ENCODE assay signal across 8 mouse cellular contexts in genomic region chr12:108162036-108162435, GRCm38 (mm10). TPM values are rescaled to one million over a fixed set of nuclear protein-coding genes. Genes with fewer than 3 reads are reported as not detected.
A peak's percentile ranks its signal among the peaks of the same experiment; 100 is the strongest.
DNase-seq lines count a peak whose midpoint lies in the region; TF ChIP-seq lines count a peak whose summit lies in the region.
"Had no signal": no experiment of that assay in that cellular context is flagged by ENCODE, and none has a peak within 500 bp of the region (broad histone marks: within the 10 kb centered on the region; RNA-seq: fewer than 3 reads in every experiment).

No protein-coding gene starts in this region.

- peak; percentile 49 for TF ChIP-seq RAD21 in CH12.LX (IDR thresholded peaks at IDR 0.05; ENCODE audit: low read depth, low read length)
- TF ChIP-seq RAD21 in MEL (IDR thresholded peaks at IDR 0.05; ENCODE audit: low read depth, low read length) = peak; percentile 34

- H3K4me1 ChIP-seq in CH12.LX (ENCODE audit: control insufficient read depth in 1 of 2, insufficient read depth in 2 of 2) (peaks cover 7 to 20% of the 10 kb centered on the region in 2 experiments; a peak in 3 of 4 replicates), MEL (ENCODE audit: control insufficient read depth in 1 of 2, insufficient read depth in 2 of 2, low read length in 2 of 2) (no peaks in the 10 kb centered on the region)

- H3K79me2 ChIP-seq in CH12.LX (replicated peaks; ENCODE audit: control insufficient read depth, extremely low read depth, insufficient read depth, poor library complexity, severe bottlenecking) = peaks cover 8% of the 10 kb centered on the region; the same call in 1 of the 2 replicates
- peaks cover 5% of the 10 kb centered on the region; the same call in 1 of the 2 replicates for H3K79me2 ChIP-seq in MEL (ENCODE audit: control insufficient read depth, insufficient read depth, low read length, poor library complexity)

- H3K27ac ChIP-seq in CH12.LX (ENCODE audit: insufficient read depth, low read depth) = no peak overlapping the region
- no peak overlapping the region for H3K27ac ChIP-seq in MEL (ENCODE audit: control insufficient read depth, low read depth, low read length)

- H3K36me3 ChIP-seq in CH12.LX (replicated peaks in 1 of 2; ENCODE audit: control insufficient read depth in 1 of 2, insufficient read depth in 1 of 2, low read length in 1 of 2) (peaks cover 48 to 72% of the 10 kb centered on the region in 2 experiments), MEL (ENCODE audit: control insufficient read depth in 1 of 2, insufficient read depth in 2 of 2, low read length in 2 of 2) (peaks cover 0 to 12% of the 10 kb centered on the region in 2 experiments; a peak in 2 of 4 replicates)

- H3K9ac ChIP-seq in CH12.LX (ENCODE audit: insufficient read depth, low read depth) (no peak overlapping the region), MEL (ENCODE audit: control insufficient read depth, low read depth, low read length, poor library complexity, severe bottlenecking) (no peak overlapping the region)

- TF ChIP-seq POLR2A in CH12.LX (IDR thresholded peaks at IDR 0.05; ENCODE audit: low read depth, low read length) (no peak), MEL (IDR thresholded peaks at IDR 0.05; ENCODE audit: control insufficient read depth in 1 of 2, insufficient read depth in 1 of 2, low read depth in 1 of 2, low read length in 2 of 2, poor library complexity in 1 of 2) (no peak)

- no peak overlapping the region for H3K4me2 ChIP-seq in CH12.LX (ENCODE audit: insufficient read depth, low read depth, poor library complexity, severe bottlenecking)

- TF ChIP-seq CTCF in CH12.LX (conservative IDR thresholded peaks at IDR 0.05 in 1 of 2, IDR thresholded peaks at IDR 0.05 in 1 of 2; ENCODE audit: low read depth in 2 of 2, low read length in 2 of 2) = peak; percentile 42 to 58; a peak in 2 of 4 replicates
- peak; percentile 37 to 55 (median 54); a peak in 5 of 6 replicates for TF ChIP-seq CTCF in MEL (IDR thresholded peaks at IDR 0.05 in 2 of 3, conservative IDR thresholded peaks at IDR 0.05 in 1 of 3; ENCODE audit: control insufficient read depth in 1 of 3, insufficient read depth in 1 of 3, low read depth in 2 of 3, low read length in 3 of 3, poor library complexity in 1 of 3, severe bottlenecking in 1 of 3)

- no peaks in the 10 kb centered on the region for H3K27me3 ChIP-seq in CH12.LX (replicated peaks)
- H3K27me3 ChIP-seq in MEL (ENCODE audit: control insufficient read depth in 1 of 2, insufficient read depth in 2 of 2, low read length in 2 of 2) = no peaks in the 10 kb centered on the region

- H3K9me3 ChIP-seq in CH12.LX (replicated peaks; ENCODE audit: low read length) = no peaks in the 10 kb centered on the region
- H3K9me3 ChIP-seq in MEL (replicated peaks; ENCODE audit: insufficient read depth, low read length) = no peaks in the 10 kb centered on the region

- in situ Hi-C loops in CH12.LX (cut with MboI; ENCODE audit: low pct_ligation_motif_present, low pct_unique_long_range_greater_than_20kb, low sequenced_read_pairs) = no loop called here

- TF ChIP-seq EP300 in CH12.LX (IDR thresholded peaks at IDR 0.05; ENCODE audit: low read length) = no peak
- TF ChIP-seq EP300 in MEL (IDR thresholded peaks at IDR 0.05; ENCODE audit: low read depth in 1 of 2, low read length in 2 of 2) = no peak

- dilution Hi-C loops in CH12.LX (cut with MboI; ENCODE audit: extremely low pct_ligation_motif_present, extremely low pct_unique_long_range_greater_than_20kb, low sequenced_read_pairs) = no loop called here

- DNase-seq in layer of hippocampus, adult 11-12 months (ENCODE audit: low spot score) = peak; percentile 37
- no peak for DNase-seq in layer of hippocampus, postnatal 36 days
- DNase-seq in CH12.LX (ENCODE audit: extremely low read depth) = no peak
- DNase-seq in MEL (ENCODE audit: low read depth, low spot score) = peak; percentile 59
- DNase-seq in kidney, postnatal 4 days = peak; percentile 41 to 51
- no peak for DNase-seq in urinary bladder, adult 2 months (ENCODE audit: low spot score)
- DNase-seq in adrenal gland, postnatal 36 days = no peak

- H3K4me3 ChIP-seq in CH12.LX (replicated peaks in 1 of 3; ENCODE audit: low read depth in 2 of 3, low read length in 2 of 3, poor library complexity in 1 of 3) (no peak overlapping the region), MEL (ENCODE audit: control insufficient read depth in 1 of 2, insufficient read depth in 1 of 2, low read depth in 2 of 2, low read length in 2 of 2) (no peak overlapping the region)
- H3K4me3 ChIP-seq: myocyte had no signal

TF ChIP-seq in CH12.LX, 34 proteins besides CTCF, POLR2A, EP300 and RAD21:
- peak; percentile 32 for TF ChIP-seq SMC3 (IDR thresholded peaks at IDR 0.05; ENCODE audit: low read depth, low read length)
- no peak for TF ChIP-seq PAX5 (IDR thresholded peaks at IDR 0.05; ENCODE audit: low read length)

TF ChIP-seq in MEL, 35 proteins besides CTCF, POLR2A, EP300 and RAD21:
- TF ChIP-seq E2F4 (IDR thresholded peaks at IDR 0.05; ENCODE audit: borderline replicate concordance, low read depth, low read length) = no peak
- peak; percentile 22; the same call in 1 of the 2 replicates for TF ChIP-seq SMC3 (IDR thresholded peaks at IDR 0.05; ENCODE audit: low read depth, low read length)

RNA-seq across cellular contexts. Expression of gene Setd3, which starts 17.1 kb away (rescaled TPM):
- 100 to 1,000 TPM; 136 to 150 TPM for total RNA-seq in layer of hippocampus, postnatal 36 days (2021)
- total RNA-seq in CH12.LX (2012; rRNA removed) = 44.2 and 44.3 TPM in 2 replicates
- 65.9 and 76.2 TPM in 2 replicates for total RNA-seq in CH12.LX (2014; rRNA removed)
- polyA plus RNA-seq in CH12.LX (2012; ENCODE audit: insufficient read length, low read depth) = 55.8 and 60.2 TPM in 2 replicates
- 38.4 and 40.1 TPM in 2 replicates for total RNA-seq in MEL (2012; rRNA removed)
- polyA plus RNA-seq in MEL (2012; ENCODE audit: insufficient read depth in 1 of 2, insufficient read length in 2 of 2, low read depth in 1 of 2, low replicate concordance in 2 of 2, missing spikeins in 1 of 2) = 10 to 100 TPM in 1 of 2 experiments, not detected in 1; 59.9 TPM
- 70.3 and 77.3 TPM in 2 replicates for polyA plus RNA-seq in urinary bladder, adult 2 months (2012; rRNA removed)
- total RNA-seq in adrenal gland, postnatal 36 days (2021) = 100 to 1,000 TPM; 108 to 126 TPM

RNA-seq across cellular contexts. Expression of gene Ccnk, which starts 17.3 kb away (rescaled TPM):
- total RNA-seq in layer of hippocampus, postnatal 36 days (2021) = 10 to 100 TPM; 26.9 to 31.2 TPM
- total RNA-seq in CH12.LX (2012; rRNA removed) (8.3 and 10.1 TPM in 2 replicates), CH12.LX (2014; rRNA removed) (5.2 and 9.2 TPM in 2 replicates), MEL (2012; rRNA removed) (7.6 and 8.9 TPM in 2 replicates)
- polyA plus RNA-seq in CH12.LX (2012; ENCODE audit: insufficient read length, low read depth) (51.1 and 66.8 TPM in 2 replicates), MEL (2012; ENCODE audit: insufficient read depth in 1 of 2, insufficient read length in 2 of 2, low read depth in 1 of 2, low replicate concordance in 2 of 2, missing spikeins in 1 of 2) (10 to 100 TPM; 62.8 to 69.6 TPM)
- 13.0 and 22.9 TPM in 2 replicates for polyA plus RNA-seq in urinary bladder, adult 2 months (2012; rRNA removed)
- total RNA-seq in adrenal gland, postnatal 36 days (2021) = 10 to 100 TPM; 26.6 to 32.9 TPM

Comparison
In these comparisons a context has a peak if more than half of its experiments do, and no peak if none do; other contexts are left out.
1. DNase-seq: peak in layer of hippocampus, adult 11-12 months (single experiment), MEL (single experiment) and kidney, postnatal 4 days (2 of 2); none in layer of hippocampus, postnatal 36 days (0 of 2), CH12.LX (single experiment), urinary bladder, adult 2 months (single experiment) and adrenal gland, postnatal 36 days (0 of 2).